Mouse (Mus musculus): Measurements from ENCODE around the gene Lmln.

- TF ChIP-seq CTCF (IDR thresholded peaks at IDR 0.05; ENCODE audit: control insufficient read depth, insufficient read depth, insufficient replicate concordance, low read depth, low read length) (no peak), POLR2A (IDR thresholded peaks at IDR 0.05; ENCODE audit: control insufficient read depth, low read depth, low read length) (no peak)
These were observed 13.6 kb upstream of the Lmln start for GRCm38 (mm10) chr16:33048686-33049085.

All from testis, adult 2 months (tissue).